Mouse (Mus musculus): ENCODE measurements around the gene Prrt4.
"Not testable (repeated sequence)": the region's sequence is repeated elsewhere in the genome, so short reads cannot be mapped to it uniquely, and the experiment has no call there.

The Prrt4 gene

DNA sequence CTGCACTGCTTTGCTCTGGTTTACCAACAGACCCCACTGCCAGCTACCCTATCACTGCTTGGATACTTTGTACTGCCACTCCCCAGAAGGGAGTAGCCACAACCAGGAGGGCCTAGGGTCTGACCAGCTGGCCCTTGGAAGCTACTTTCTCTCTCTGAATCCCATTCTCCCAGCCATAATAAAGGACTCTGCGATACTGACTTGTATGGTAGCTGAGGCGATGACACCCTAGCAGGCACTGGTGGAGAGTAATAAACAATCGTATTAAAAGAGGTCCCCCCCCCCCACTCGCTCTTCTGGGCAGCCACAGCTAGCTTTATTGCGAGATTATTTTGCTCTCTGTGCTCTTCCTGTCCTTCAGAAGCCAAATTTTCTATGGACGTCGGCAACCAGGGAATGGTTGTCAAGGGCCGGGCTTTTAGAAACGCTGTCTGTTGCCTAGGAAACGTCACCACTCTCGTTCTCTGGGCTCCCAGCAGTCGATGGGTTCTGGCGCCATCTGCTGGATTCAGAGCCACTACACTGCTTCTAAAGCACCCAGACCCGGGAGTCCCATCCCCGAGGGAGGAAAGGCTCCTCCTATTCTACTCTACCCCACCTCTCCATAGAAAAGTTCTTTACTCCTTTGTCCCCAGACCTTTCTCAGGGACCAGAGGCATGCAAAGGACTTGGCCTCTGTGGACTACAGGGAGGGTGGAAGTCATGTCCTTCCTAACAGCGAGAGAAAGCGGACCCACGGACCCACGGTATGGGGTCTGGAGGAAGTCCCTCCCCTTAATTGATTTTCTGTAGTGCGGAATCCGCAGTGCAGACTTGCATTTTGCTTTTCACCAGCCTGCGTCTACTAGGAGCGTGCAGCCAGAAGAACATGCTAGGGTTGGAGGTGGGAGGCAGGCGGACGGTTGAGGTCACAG is 19.2 kb upstream of the Prrt4 start:
- peak; percentile 94 for DNase-seq

GRCm38 (mm10) chr6:29195846-29196698 is 16.7 kb upstream of the Prrt4 start:
- no peak for DNase-seq

DNA sequence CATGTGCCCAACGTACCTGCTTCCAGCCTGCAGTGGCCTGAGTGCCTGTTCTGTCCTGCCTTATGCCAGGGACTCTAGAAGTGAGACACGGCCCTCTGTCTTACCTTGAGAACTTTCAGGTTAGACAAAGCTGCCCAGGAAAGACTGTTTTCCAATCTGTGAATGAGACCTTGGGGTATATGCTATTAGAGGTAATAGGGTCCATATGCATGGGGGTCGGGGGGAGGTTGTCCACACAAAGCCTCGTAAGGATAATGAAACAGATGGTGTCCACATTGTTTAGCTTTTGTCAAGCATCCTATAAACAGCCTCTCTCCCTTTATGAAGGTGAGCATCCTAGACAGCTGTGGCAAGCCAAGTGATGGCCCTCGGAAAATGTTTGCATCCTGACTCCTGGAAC is 15.8 kb upstream of the Prrt4 start:
- DNase-seq = no peak

DNA sequence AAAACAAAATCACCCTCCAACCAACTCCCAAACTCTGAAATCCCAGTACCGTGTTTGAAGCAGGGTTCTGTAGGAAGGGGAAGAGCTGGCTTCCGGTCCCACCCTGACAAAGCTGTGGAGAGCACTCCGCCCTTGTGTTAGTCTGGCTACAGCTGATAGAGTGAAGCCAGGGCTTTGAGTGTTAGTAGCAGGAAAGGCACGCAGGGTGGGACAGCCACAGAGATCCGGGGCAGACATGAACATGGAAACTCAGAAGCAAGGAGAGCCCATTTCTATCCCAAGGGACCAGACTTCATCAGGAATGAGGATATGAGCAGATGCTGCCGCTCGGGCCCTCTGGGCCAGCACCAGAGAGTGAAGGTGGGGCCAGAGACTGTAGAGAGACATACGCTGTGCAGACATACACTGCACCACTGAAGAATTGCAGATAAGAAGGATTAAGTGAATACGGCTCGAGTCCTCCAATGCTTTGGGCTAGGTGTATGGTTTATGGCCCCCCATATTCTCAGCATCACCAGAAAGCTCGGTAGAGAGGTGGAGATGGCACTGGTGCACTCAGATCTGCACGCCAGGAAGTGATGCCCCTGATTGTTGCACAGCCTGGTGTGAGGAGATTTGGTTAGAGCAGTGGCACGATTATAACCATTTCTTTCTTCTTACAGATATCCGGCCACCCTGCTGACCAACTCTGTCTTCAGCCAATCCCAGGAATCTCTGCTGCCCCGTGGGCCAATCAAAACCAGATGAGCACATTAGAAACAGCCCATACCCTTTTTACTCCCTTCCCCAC is 14.8 kb upstream of the Prrt4 start:
- DNase-seq = peak; percentile 43

DNA sequence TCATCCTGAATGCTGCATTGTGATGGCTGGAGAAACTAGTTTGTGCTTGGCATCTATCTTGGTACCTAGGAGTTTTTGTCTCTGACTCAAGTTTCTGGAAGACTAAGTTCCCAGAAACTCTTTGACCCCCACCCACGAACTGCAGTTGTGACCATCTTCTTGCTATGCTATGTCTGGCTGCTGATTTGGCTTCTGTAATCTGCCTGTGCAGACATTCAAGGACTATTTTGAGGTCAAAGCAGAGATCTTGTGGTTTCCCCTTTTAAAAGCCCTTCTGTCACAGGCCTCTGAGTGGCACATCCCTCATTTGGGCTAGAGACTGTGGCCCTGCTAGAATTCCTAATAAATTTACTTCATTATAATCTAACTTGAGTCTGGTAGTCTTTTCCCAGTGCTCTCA is 8.6 kb upstream of the Prrt4 start:
- no peak for DNase-seq

DNA sequence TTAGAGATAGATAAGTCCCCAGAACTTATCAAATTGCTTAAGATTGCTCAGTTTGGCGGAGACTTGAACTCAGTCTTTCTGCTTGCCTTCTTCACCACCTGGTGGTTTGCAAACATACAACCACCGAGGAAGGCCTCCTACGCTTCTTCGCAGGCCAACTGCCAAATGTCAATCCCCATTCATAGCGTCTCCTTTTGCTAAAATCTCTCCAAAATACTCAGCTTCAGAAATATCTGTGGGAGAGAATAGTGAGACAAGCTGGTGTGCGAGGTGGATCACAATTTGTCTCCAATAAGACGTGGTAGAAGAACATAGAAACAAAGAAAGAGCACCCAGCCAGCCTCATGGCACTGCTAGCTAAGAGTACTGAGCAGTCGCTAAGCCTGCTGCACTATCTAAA is 459 bp upstream of the Prrt4 start:
- DNase-seq = no peak

- DNase-seq = no peak
Measured at GRCm38 (mm10) chr6:29177901-29178879, 1.2 kb downstream of the Prrt4 start.

DNA sequence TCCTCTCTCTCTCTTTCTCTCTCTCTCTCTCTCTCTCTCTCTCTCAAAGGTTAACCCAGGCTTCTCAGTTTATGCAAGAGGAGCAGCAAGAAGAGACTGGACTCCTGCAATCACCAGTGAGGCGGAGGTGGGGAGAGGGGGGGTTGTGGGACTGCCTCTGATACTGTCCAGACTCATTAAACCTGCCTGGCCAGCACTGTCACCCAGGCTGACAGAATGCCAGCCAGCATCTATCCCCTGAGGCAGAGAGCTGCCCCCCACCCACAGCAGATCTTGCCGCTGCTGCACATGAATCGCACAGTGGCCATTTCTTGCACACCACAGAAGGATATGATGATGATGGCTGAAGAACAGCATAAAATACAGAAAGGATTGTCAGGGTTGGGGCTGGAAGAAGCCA is 4.3 kb downstream of the Prrt4 start:
- no peak for DNase-seq

GRCm38 (mm10) chr6:29174368-29174767 is 5.0 kb downstream of the Prrt4 start:
- no peak for DNase-seq

- DNase-seq = peak; percentile 85
Measured at GRCm38 (mm10) chr6:29170952-29171388, 8.4 kb downstream of the Prrt4 start.

GRCm38 (mm10) chr6:29170063-29170921 is 9.1 kb downstream of the Prrt4 start:
- DNase-seq = peak; percentile 17

DNA sequence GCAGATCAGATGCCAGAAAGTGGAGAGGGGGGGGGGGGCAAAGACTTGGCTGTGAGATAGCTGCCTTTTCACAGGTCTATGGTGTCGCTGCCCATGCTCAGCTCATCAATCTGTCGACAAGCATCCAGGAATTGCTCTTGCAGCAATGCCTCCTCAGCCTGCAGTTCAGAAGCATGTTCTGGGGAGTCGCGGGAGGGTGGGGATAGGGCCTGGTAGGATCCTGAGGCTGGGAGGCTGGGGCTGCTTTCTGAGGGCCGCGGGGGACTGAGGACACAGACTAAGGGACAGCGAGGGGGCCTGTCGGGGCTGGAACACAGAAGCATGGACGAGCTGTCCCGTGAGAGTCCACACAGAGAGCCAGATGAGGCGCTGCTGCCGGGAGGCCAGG is 9.7 kb downstream of the Prrt4 start:
- DNase-seq = no peak

DNA sequence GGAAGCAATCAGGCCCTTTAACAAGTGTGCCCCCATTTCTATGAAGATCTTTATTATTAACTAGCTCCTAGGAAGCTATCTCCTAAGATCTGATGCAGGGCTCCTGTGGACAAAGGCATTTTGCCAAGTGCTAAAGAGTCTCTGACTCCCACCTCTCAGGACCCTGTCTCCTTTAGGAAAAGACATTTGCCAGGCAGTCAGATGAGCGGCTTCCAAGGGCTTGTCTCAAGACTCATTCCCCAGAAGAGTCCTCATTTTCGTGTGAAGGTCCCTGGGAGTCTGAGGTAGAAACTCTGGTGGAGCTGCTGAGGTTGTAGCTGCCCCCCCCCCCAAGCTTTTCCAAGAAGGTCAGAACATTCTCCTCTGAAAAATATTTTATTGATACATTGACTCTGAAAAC is 10.5 kb downstream of the Prrt4 start:
- DNase-seq = no peak

GRCm38 (mm10) chr6:29166196-29166595 is 13.2 kb downstream of the Prrt4 start:
- peak; percentile 61 for DNase-seq

DNA sequence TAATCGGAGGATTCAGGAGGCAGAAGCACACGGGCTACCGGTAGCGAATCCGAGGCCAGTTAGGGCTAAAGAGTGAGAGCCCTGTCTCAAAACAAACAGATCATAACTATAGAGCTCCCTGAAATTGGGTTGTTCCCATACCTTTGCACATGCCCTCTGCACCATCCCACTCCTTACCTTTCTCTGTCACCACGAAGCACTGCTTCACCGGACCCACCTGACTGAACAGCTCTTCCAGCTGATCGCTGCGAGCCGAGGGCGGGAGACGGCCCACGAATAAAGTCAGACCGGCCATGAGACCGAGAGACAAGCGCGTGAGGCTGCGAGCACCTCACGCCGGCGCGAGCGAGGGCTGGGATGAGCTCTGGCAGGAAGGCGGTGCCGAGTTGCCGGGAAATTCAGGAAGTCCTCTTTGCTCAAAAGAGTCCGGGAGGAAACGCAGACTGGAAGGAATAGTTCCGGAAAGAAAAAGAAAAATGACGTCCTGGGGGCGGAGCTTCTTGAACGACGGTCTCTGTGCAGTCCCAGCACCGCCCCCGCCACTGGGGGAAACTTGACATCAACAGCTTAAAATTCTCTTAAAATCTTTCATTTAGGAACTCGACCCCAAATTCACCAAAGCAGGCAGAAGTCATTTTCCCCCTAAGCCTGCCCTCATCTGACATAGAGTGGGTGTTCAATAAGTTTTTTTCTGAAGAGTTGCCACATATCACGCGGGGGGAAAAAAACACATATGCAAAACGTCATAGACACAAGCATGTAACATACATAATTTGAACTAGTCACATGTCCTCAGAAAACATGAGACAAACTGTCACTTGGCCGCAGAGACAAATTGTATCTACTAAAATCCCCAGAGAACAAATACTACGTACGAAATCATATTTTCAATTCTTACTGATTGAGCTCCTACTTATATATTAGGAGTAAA is 14.8 kb downstream of the Prrt4 start, which contains the start of gene Rbm28:
Gene Rbm28 (minus strand): TSS at position 693 of the 931 bp plus-strand sequence.
- DNase-seq = peak; percentile 93

DNA sequence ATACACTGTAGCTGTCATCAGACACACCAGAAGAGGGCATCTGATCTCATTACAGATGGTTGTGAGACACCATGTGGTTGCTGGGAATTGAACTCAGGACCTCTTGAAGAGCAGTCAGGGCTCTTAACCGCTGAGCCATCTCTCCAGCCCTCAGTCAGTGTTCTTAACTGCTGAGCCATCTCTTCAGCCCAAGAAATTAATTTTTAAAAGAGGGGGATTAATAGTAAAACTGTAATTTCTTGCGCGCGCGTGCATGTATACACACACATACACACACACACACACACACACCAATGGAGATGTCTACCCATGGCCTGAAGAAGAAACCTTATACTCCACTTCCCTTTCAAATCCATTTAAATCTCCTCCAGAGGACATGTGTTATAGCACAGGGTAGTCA is 18.1 kb downstream of the Prrt4 start:
- not testable (repeated sequence) for DNase-seq

DNA sequence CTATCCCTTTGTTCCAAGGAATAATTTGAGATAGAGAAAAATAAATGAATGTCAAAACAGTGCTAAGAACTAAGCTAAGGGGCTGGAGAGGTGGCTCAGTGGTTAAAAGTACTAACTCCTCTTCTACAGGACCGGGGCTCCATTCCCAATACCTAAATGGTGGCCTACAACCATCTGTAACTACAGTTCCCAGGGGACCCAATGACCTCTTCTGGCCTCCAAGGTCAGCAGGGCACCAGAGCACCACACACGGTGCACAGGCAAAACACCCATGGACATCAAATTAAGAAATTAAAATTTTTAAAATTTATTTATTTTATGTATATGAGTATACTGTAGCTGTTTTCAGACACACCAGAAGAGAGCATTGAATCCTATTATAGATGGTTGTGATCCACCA is 18.6 kb downstream of the Prrt4 start:
- DNase-seq = no peak

DNA sequence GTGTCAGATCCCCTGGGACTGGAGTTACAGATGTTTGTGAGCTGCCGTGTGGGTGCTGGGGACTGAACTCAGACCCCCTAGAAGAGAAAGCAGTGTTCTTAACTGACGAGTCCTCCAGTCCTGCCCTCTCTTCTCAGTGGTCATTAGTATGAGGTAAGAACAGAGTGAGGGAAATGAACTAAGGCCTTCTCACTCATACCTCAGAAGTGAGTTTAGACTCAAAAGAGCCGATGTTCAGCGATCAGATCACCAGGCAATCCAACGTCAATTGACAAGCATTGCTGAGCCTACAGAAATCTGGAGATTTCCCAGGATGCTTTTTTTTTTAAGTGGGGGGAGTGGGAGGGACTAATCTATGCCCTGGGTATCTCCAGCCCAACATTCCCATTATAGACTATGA is 23.1 kb downstream of the Prrt4 start:
- no peak for DNase-seq

DNA sequence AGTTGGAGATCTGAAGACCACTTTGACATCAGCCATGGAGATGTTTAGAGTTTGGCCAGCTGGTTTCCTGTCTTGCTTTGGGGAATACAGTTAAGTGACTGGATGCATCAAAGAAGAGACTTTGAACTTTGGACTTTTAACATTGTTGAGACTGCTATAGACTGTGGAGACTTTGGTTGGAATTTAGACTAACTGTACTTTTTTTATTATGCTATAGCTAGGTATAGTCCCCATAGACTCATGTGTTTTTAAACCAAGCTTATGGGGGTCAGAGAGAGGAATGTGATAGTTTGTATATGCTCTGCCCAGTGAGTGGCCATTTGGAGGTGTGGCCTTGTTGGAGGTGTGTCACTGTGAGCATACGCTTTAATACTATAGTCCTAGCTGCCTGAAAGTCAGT is 29.4 kb downstream of the Prrt4 start:
- no peak for DNase-seq

Measured in kidney, postnatal 14 days (tissue).